Mouse (Mus musculus): ENCODE measurements around the gene Dhh. TPM values are rescaled to one million over a fixed set of nuclear protein-coding genes. Genes with fewer than 3 reads are reported as not detected.

Dhh gene
- total RNA-seq, 2 experiments from 2014 or later: not detected

- ATAC-seq (replicated peaks; ENCODE audit: low FRiP score, poor library complexity, severe bottlenecking): no peak
Observed at GRCm38 (mm10) chr15:98859319-98860043, 38.9 kb downstream of the Dhh start.

- no peak for ATAC-seq (replicated peaks; ENCODE audit: low FRiP score, poor library complexity, severe bottlenecking)
Observed at GRCm38 (mm10) chr15:98854214-98854613, 44.1 kb downstream of the Dhh start.

- ATAC-seq (replicated peaks; ENCODE audit: low FRiP score, poor library complexity, severe bottlenecking): no peak
Observed at GRCm38 (mm10) chr15:98853161-98853937, 45.0 kb downstream of the Dhh start.

GRCm38 (mm10) chr15:98852733-98853132 lies 45.6 kb downstream of the Dhh start:
- no peak for ATAC-seq (replicated peaks; ENCODE audit: low FRiP score, poor library complexity, severe bottlenecking)

GRCm38 (mm10) chr15:98852071-98852470 lies 46.3 kb downstream of the Dhh start:
- ATAC-seq (replicated peaks; ENCODE audit: low FRiP score, poor library complexity, severe bottlenecking): no peak

GRCm38 (mm10) chr15:98851229-98851818 lies 47.0 kb downstream of the Dhh start:
- ATAC-seq (replicated peaks; ENCODE audit: low FRiP score, poor library complexity, severe bottlenecking): no peak

- no peak for ATAC-seq (replicated peaks; ENCODE audit: low FRiP score, poor library complexity, severe bottlenecking)
Observed at GRCm38 (mm10) chr15:98850668-98851067, 47.7 kb downstream of the Dhh start.

GRCm38 (mm10) chr15:98849956-98850600 lies 48.3 kb downstream of the Dhh start:
- ATAC-seq (replicated peaks; ENCODE audit: low FRiP score, poor library complexity, severe bottlenecking): no peak

GRCm38 (mm10) chr15:98849165-98849564 lies 49.2 kb downstream of the Dhh start:
- ATAC-seq (replicated peaks; ENCODE audit: low FRiP score, poor library complexity, severe bottlenecking): no peak

GRCm38 (mm10) chr15:98846140-98846539 lies 52.2 kb downstream of the Dhh start:
- ATAC-seq (replicated peaks; ENCODE audit: low FRiP score, poor library complexity, severe bottlenecking): no peak

- ATAC-seq (replicated peaks; ENCODE audit: low FRiP score, poor library complexity, severe bottlenecking): no peak
Observed at GRCm38 (mm10) chr15:98845149-98845548, 53.2 kb downstream of the Dhh start.

GRCm38 (mm10) chr15:98843595-98844223 lies 54.6 kb downstream of the Dhh start:
- no peak for ATAC-seq (replicated peaks; ENCODE audit: low FRiP score, poor library complexity, severe bottlenecking)

Other genes with a start within 250 kb of the Dhh start
- gene Ddx23, start 235.6 kb downstream of the Dhh start, total RNA-seq (2015; ENCODE audit: low replicate concordance): 9.4 and 10.4 TPM in 2 replicates
- gene Ddx23, start 235.6 kb downstream of the Dhh start, total RNA-seq (2017; ENCODE audit: low replicate concordance): 32.3 and 40.2 TPM in 2 replicates
- gene Rnd1, start 221.1 kb downstream of the Dhh start, total RNA-seq (2015; ENCODE audit: low replicate concordance): 4.4 TPM in 1 of 2 replicates, not detected in the other
- gene Rnd1, start 221.1 kb downstream of the Dhh start, total RNA-seq (2017; ENCODE audit: low replicate concordance): 0.42 and 2.2 TPM in 2 replicates
- not detected in 2 replicates for gene Ccdc65, start 190.3 kb downstream of the Dhh start, total RNA-seq (2015; ENCODE audit: low replicate concordance)
- gene Ccdc65, start 190.3 kb downstream of the Dhh start, total RNA-seq (2017; ENCODE audit: low replicate concordance): not detected in 2 replicates
- 1.2 TPM in 1 of 2 replicates, not detected in the other for gene Fkbp11, start 170.3 kb downstream of the Dhh start, total RNA-seq (2015; ENCODE audit: low replicate concordance)
- 0.84 and 1.0 TPM in 2 replicates for gene Fkbp11, start 170.3 kb downstream of the Dhh start, total RNA-seq (2017; ENCODE audit: low replicate concordance)
- 7.1 and 8.4 TPM in 2 replicates for gene Arf3, start 135.3 kb downstream of the Dhh start, total RNA-seq (2015; ENCODE audit: low replicate concordance)
- gene Arf3, start 135.3 kb downstream of the Dhh start, total RNA-seq (2017; ENCODE audit: low replicate concordance): 4.6 and 8.1 TPM in 2 replicates
- gene Wnt10b, start 120.4 kb downstream of the Dhh start, total RNA-seq (2015; ENCODE audit: low replicate concordance): 1.0 TPM in 1 of 2 replicates, not detected in the other
- not detected in 2 replicates for gene Wnt10b, start 120.4 kb downstream of the Dhh start, total RNA-seq (2017; ENCODE audit: low replicate concordance)
- not detected in 2 replicates for gene Wnt1, start 108.7 kb downstream of the Dhh start, total RNA-seq (2015; ENCODE audit: low replicate concordance)
- gene Wnt1, start 108.7 kb downstream of the Dhh start, total RNA-seq (2017; ENCODE audit: low replicate concordance): not detected in 2 replicates
- not detected in 2 replicates for gene Ddn, start 89.0 kb downstream of the Dhh start, total RNA-seq (2015; ENCODE audit: low replicate concordance)
- gene Ddn, start 89.0 kb downstream of the Dhh start, total RNA-seq (2017; ENCODE audit: low replicate concordance): not detected in 2 replicates
- gene Prkag1, start 67.0 kb downstream of the Dhh start, total RNA-seq (2015; ENCODE audit: low replicate concordance): 20.2 and 21.5 TPM in 2 replicates
- gene Prkag1, start 67.0 kb downstream of the Dhh start, total RNA-seq (2017; ENCODE audit: low replicate concordance): 35.1 and 37.9 TPM in 2 replicates
- gene Kmt2d, start 27.3 kb downstream of the Dhh start, total RNA-seq (2015; ENCODE audit: low replicate concordance): 23.0 and 28.1 TPM in 2 replicates
- 27.9 and 31.8 TPM in 2 replicates for gene Kmt2d, start 27.3 kb downstream of the Dhh start, total RNA-seq (2017; ENCODE audit: low replicate concordance)
- 2.1 TPM in 1 of 2 replicates, not detected in the other for gene Rhebl1, start 4.0 kb downstream of the Dhh start, total RNA-seq (2015; ENCODE audit: low replicate concordance)
- 0.98 and 1.8 TPM in 2 replicates for gene Rhebl1, start 4.0 kb downstream of the Dhh start, total RNA-seq (2017; ENCODE audit: low replicate concordance)
- gene Lmbr1l, start 19.7 kb upstream of the Dhh start, total RNA-seq (2015; ENCODE audit: low replicate concordance): 2.3 and 3.3 TPM in 2 replicates
- gene Lmbr1l, start 19.7 kb upstream of the Dhh start, total RNA-seq (2017; ENCODE audit: low replicate concordance): 10.6 and 12.8 TPM in 2 replicates
- 804 and 902 TPM in 2 replicates for gene Tuba1b, start 36.0 kb upstream of the Dhh start, total RNA-seq (2015; ENCODE audit: low replicate concordance)
- gene Tuba1b, start 36.0 kb upstream of the Dhh start, total RNA-seq (2017; ENCODE audit: low replicate concordance): 180 and 247 TPM in 2 replicates
- not detected in 2 replicates for gene Gm49450, start 55.0 kb upstream of the Dhh start, total RNA-seq (2015; ENCODE audit: low replicate concordance)
- 4.7 TPM in 1 of 2 replicates, not detected in the other for gene Gm49450, start 55.0 kb upstream of the Dhh start, total RNA-seq (2017; ENCODE audit: low replicate concordance)
- 15.3 and 19.6 TPM in 2 replicates for gene Tuba1a, start 55.2 kb upstream of the Dhh start, total RNA-seq (2015; ENCODE audit: low replicate concordance)
- gene Tuba1a, start 55.2 kb upstream of the Dhh start, total RNA-seq (2017; ENCODE audit: low replicate concordance): 4.3 and 5.9 TPM in 2 replicates
- 73.8 and 96.1 TPM in 2 replicates for gene Tuba1c, start 131.4 kb upstream of the Dhh start, total RNA-seq (2015; ENCODE audit: low replicate concordance)
- gene Tuba1c, start 131.4 kb upstream of the Dhh start, total RNA-seq (2017; ENCODE audit: low replicate concordance): 36.4 and 46.4 TPM in 2 replicates
- not detected in 2 replicates for gene Prph, start 156.6 kb upstream of the Dhh start, total RNA-seq (2015; ENCODE audit: low replicate concordance)
- gene Prph, start 156.6 kb upstream of the Dhh start, total RNA-seq (2017; ENCODE audit: low replicate concordance): not detected in 2 replicates
- 11.9 and 21.7 TPM in 2 replicates for gene Troap, start 176.0 kb upstream of the Dhh start, total RNA-seq (2015; ENCODE audit: low replicate concordance)
- gene Troap, start 176.0 kb upstream of the Dhh start, total RNA-seq (2017; ENCODE audit: low replicate concordance): 20.4 and 28.1 TPM in 2 replicates
- not detected in 2 replicates for gene C1ql4, start 189.3 kb upstream of the Dhh start, total RNA-seq (2015; ENCODE audit: low replicate concordance)
- gene C1ql4, start 189.3 kb upstream of the Dhh start, total RNA-seq (2017; ENCODE audit: low replicate concordance): not detected in 2 replicates
- gene Dnajc22, start 194.6 kb upstream of the Dhh start, total RNA-seq (2015; ENCODE audit: low replicate concordance): not detected in 2 replicates
- gene Dnajc22, start 194.6 kb upstream of the Dhh start, total RNA-seq (2017; ENCODE audit: low replicate concordance): not detected in 2 replicates
- not detected in 2 replicates for gene Spats2, start 227.4 kb upstream of the Dhh start, total RNA-seq (2015; ENCODE audit: low replicate concordance)
- gene Spats2, start 227.4 kb upstream of the Dhh start, total RNA-seq (2017; ENCODE audit: low replicate concordance): 2.6 TPM in 1 of 2 replicates, not detected in the other